Mouse (Mus musculus) activated CD4-positive, CD25-positive, alpha-beta regulatory T cell, adult 4 months (primary cell): ENCODE data around the gene Actn4. TPM values are rescaled to one million over a fixed set of nuclear protein-coding genes. Genes with fewer than 3 reads are reported as not detected.

Experiments used
- ATAC-seq: one replicate; pipeline ENCODE4 v1.8.0; 2017
- polyA plus RNA-seq, 2 experiments: library from polyadenylated mRNA; unstranded; fragments of 100-300 nt; shearing (Covaris generic); gene quantifications; one replicate each; pipeline ENCODE4 v1.2.1; 2017

Actn4 gene
- polyA plus RNA-seq, 2 experiments from 2014 or later = 84.6 to 128 TPM

GRCm38 (mm10) chr7:28949298-28949697 lies 12.8 kb downstream of the Actn4 start:
- ATAC-seq = no peak

DNA sequence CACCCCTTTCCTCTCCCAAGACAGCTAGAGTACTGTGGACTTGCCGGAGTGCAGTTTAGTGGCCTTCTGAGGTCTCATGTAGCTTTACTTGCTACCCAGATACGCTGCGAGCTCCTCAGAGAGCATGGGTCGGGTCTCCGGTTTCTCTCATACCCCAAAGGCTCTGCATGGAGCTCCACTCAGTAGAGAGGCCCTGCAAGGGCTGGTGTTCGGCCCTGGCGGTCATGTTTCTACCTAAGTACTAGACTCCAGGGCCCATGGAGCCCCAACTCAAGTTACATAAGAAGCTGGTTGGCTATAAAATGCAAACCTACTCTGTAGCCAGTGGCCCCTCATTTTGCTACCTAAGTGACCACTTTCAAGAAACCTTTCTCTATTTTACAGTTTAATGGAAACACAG lies 13.4 kb downstream of the Actn4 start:
- ATAC-seq = no peak

- ATAC-seq = no peak
These were observed 15.9 kb downstream of the Actn4 start for GRCm38 (mm10) chr7:28946271-28946610.

DNA sequence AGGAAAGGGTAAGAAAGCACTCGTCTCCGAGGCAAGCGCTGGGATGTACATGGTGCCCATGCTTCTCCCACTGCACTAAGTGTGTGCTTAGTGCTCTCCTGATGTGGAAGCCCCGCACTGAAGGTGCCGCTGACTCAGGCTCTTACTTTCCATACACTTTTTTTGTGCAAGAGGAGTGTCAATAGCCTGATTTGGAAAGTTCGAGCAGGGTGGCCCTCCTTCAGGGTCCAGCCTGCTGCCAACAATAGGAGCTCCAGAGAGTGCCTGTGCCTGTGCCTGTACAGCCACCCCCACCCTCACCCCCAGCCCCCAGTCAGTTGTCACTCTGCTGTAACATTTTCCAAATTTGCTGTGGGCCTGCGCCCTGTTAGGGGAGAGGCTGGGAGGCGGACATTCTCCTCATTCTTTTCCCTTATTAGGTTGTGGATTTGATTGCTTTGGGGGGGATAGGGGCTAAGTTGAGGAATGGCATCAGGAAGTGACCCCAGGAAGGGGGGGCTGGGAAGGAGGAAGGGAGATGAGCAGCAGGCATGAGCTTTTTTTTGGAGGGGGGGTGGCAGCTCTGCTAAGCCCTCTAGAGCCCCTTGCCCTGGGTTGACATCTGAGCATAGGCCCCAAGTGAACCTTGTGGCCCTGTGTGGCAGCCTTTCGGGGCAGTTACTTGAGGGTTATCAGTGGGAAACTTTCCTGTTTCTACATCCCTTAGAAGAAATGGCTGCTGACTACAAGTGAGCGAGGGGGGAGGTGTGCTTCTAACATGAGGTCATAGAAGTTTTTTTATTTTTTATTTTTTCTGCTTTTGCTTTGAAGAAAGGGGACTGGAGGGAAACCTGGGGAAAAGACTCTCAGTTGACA lies 16.5 kb downstream of the Actn4 start:
- ATAC-seq = no peak

DNA sequence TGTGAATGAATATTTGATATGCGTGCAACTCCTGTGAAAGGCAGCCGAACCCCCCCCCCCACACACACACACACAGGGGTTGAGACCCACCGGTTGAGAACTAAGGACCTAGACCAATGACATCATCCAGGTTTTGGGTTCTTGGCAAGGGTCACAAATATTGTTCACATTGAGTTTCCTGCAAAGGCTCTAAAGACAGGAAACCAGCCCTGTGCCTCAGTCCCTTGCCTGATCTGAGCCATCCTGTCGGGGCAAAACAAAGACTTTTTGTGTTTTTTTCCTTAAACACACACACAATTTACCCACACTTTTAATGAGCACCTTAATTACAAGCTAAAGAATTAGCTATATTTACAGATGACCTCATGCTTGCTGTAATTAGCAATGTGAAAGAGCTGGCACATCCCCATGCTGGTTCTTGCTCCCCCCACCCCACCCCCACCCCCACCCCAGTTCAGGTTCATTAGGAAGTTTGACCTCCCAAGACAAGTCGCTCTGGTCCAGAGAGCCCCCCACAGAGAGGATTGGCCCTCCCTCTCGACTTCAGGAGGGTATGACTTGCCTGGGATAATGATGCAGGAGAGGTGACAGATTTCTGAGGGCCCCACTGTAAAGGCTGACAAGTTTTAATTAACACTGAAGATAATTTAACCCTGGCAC lies 17.3 kb downstream of the Actn4 start:
- ATAC-seq = peak; percentile 67

DNA sequence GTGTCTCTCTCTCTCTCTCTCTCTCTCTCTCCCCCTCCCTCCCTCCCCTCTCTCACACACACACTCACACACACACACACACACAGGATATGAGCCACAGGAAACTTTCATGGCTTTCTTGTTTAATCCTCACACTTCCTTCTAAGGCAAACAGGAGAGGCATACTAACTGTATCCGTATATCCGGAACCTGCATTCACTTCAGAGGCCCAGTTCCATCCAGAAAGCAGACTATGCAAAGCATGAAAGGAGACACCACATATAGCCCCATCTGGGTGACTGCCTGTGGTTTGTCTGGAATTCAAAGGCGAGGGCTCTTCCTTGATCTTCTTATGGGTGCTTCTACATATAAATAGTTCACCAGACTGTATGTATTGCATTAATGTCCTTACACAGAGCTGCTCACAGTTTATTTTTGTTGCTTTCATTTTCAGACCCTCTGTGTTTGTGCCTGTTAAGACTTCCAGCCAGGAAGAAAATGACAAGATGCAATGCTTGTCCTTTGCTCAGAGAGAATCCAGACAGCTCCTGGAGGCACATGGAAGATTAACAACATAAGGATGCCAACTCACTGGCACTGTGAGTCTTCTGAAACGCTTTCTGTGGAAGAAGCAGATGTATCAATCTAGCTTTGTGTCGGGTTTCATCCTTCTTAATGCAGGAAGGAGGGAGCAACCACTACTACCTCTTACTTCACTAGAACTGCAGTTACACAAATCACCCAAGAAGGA lies 18.5 kb downstream of the Actn4 start:
- peak; percentile 41 for ATAC-seq

- ATAC-seq = no peak
These were observed 20.6 kb downstream of the Actn4 start for GRCm38 (mm10) chr7:28941542-28941941.

DNA sequence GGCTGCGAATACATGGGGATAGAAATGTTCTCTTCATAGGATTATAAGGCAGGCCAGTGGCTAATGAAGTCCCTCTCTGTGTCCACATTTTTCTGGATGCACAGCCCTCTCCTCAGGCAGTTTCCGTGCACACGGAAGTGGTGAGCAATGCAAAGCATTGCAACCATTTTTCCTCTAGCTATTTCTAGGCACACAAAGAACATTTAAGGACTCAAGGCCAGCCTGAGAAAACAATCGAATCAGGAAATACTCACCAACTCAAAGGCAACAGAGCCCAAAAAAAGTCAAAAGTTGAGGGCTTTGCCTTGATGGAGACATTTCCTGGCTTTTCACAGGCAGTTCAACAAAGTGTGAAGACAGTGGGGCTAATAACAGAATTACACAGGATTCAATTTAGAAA lies 21.0 kb downstream of the Actn4 start:
- no peak for ATAC-seq

GRCm38 (mm10) chr7:28939418-28940183 lies 22.5 kb downstream of the Actn4 start:
- no peak for ATAC-seq

DNA sequence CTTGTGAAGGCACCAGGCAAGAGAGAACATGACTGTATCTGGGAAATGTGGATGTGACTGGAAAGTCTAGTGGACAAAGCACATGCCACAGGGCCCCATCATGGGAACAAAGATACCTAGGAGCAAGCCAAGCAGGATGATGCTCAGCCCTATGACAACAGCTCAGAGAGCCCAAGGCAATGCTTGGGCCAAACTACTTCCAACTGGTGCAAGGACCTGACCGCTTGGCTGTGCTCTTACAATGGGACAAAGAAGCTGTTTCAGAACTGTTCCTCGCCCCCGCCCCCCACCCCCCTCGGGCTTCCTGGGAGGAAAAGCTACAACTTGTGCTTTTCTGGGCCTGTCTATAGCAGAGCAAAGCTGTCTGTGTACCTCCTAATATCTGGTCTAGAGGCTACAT lies 23.5 kb downstream of the Actn4 start:
- no peak for ATAC-seq

- ATAC-seq = no peak
These were observed 25.4 kb downstream of the Actn4 start for GRCm38 (mm10) chr7:28936787-28937186.

DNA sequence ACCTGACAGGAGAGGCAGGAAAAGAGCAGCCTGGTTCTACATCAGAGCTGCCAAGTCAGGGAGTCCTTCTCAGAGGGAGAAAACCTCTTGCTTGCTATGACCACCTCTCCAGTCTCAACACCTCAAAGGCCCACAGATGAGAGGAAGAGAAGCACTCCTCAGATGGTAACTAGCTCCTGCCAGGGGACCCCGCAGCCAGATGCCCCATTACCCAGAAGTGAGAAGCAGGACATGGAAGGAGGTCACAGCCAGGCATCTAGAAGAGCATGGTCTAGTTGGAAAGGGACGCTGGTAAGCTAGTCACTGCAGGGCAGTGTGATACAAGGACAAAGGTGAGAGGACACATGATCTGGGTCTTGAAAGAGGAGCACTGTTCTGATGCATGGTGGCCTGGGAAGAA lies 28.3 kb downstream of the Actn4 start:
- ATAC-seq = no peak

DNA sequence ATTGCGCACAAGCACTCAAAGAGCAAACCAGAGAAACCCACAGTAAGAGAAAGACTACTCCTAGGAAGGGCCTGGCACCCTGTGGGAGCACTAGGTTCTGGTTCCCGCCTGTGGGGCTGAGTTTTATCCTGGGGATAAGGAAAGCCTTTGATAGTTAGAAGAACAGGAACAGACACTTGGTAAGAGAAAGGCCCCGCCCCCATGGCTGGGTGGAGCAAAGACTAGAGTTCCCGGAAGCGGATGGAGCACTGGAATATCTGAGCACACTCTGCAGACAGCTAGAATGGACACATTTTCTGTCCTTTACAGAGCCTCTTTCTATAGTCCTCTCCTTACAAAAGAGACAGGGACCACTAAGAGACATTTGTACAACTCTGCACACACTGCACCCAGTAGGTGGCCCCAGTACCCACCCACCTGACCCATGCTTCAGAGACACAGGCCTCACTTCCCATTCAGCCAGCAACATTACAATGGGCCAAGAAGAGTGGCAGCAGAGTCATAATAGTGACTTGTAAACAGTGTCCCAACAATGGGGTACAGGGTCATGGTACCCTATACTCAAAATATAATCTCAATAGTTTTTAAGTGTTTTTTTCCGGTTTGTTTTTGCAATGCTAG lies 29.6 kb downstream of the Actn4 start:
- no peak for ATAC-seq

GRCm38 (mm10) chr7:28931695-28932039 lies 30.5 kb downstream of the Actn4 start:
- no peak for ATAC-seq

DNA sequence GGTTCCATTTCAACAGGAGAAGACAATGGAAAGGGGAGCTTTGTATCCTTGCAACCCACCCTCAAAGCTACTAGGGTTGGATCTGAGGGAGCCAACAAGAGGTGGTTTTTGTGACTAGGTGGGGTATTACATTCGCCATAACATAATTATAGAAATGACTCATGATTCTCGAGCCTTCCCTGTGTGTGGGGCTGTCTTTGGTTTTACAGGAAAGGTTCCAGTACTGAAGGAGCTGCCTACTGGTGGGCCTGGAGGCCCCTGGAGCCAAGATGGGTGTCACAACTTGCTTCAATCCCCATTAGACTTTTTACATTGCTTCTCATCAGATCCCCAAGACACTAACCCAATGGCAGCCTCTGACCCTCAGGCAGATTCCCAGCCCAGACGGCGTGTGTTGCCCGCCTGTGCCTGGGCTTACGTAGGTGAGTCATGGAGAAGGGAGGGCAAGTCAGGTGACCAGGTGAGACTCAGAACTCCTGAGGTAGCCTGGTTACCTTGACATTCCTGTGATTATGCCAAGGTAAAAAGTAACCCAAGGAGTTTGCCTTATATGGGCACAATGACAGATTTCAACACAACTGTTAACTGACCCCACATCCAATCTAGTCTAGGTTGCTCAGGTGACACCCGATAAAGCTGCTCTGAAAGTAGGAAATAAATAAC lies 31.0 kb downstream of the Actn4 start:
- no peak for ATAC-seq

- ATAC-seq = no peak
These were observed 31.7 kb downstream of the Actn4 start for GRCm38 (mm10) chr7:28930320-28931031.

DNA sequence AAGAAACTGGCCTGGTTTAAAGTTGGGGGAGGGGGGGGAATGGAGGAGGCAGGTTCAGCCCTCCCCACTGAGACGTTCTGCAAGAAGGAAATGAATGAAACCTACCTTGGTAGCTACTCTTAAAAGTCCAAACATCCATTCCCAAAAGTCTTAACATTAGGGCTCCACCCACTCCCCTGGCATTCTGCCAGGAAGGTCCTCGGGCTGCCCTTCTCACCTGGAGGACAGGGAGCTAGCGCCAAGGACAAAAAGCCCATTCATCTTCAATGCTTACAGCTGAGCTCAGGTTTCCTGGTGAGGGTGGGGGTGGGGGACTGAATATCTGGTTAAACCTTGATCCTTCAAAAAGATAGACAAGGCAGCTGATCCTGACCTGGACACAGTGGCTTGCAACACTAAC lies 32.8 kb downstream of the Actn4 start:
- no peak for ATAC-seq

- no peak for ATAC-seq
These were observed 36.0 kb downstream of the Actn4 start for GRCm38 (mm10) chr7:28926172-28926571.

DNA sequence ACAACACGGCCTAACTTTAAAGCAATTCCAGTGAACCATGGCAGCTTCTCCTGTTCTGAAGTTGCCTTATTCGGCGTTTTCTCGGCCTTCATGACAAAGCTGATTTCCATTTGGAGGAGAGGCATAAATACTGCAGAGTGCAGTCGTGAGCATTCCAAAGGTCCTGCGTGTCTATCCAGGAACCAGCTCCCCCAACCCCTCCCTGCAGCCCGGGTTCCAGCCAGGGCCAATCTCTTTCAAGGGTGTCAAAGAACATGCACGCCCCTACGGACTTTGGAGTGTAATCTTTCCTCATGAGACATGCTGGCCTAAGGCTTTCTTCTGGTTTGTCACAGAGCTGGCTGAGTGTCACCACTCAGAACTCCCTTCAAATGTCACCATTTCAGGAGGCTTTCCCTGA lies 36.8 kb downstream of the Actn4 start:
- ATAC-seq = no peak

DNA sequence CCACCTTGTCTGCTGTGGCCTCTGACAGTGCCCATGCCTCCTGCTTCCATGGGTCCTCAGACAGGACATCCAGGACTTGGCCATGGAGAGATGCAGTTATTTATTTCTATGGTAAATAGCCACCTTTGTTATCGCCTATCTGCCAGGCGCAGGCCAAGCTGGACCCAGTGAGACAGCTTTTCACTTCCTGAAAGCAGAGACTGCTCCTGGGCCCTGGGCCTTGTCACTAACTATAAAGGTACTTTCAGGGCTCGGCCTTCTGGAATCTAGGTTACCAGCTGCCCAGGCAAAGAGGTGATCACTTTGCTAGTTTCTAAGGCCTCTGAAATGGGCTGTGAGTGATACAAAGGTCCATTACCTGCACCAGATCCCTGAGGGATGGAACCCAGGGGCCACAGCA lies 37.3 kb downstream of the Actn4 start:
- no peak for ATAC-seq

- no peak for ATAC-seq
These were observed 38.3 kb downstream of the Actn4 start for GRCm38 (mm10) chr7:28923865-28924291.
